Mouse (Mus musculus) thymus, postnatal 36 days (tissue): ENCODE results near the gene Etv5.
"Not testable (repeated sequence)": the region's sequence is repeated elsewhere in the genome, so short reads cannot be mapped to it uniquely, and the experiment has no call there.

ENCODE experiments used
- DNase-seq, 2 experiments: peaks; one replicate each; pipeline ENCODE4 v3.0.0; 2022; ENCODE audit warnings: mixed read lengths in 2 of 2

Etv5 gene

GRCm38 (mm10) chr16:22389146-22389911 lies 50.2 kb downstream of the Etv5 start:
- DNase-seq = no peak

GRCm38 (mm10) chr16:22387731-22388130 lies 51.8 kb downstream of the Etv5 start:
- peak; percentile 13 to 30 for DNase-seq

- DNase-seq = not testable (repeated sequence)
These were observed 57.5 kb downstream of the Etv5 start for GRCm38 (mm10) chr16:22382018-22382417.

GRCm38 (mm10) chr16:22380981-22381380 lies 58.5 kb downstream of the Etv5 start:
- DNase-seq = no peak

- no peak for DNase-seq
These were observed 59.5 kb downstream of the Etv5 start for GRCm38 (mm10) chr16:22379986-22380385.

- DNase-seq = no peak
These were observed 60.2 kb downstream of the Etv5 start for GRCm38 (mm10) chr16:22379342-22379741.

- no peak for DNase-seq
These were observed 61.8 kb downstream of the Etv5 start for GRCm38 (mm10) chr16:22377714-22378113.

- no peak for DNase-seq
These were observed 64.6 kb downstream of the Etv5 start for GRCm38 (mm10) chr16:22374898-22375297.

- no peak for DNase-seq
These were observed 66.8 kb downstream of the Etv5 start for GRCm38 (mm10) chr16:22372701-22373124.

- no peak for DNase-seq
These were observed 67.3 kb downstream of the Etv5 start for GRCm38 (mm10) chr16:22372225-22372624.

- DNase-seq = no peak
These were observed 72.4 kb downstream of the Etv5 start for GRCm38 (mm10) chr16:22367099-22367498.

- DNase-seq = no peak
These were observed 73.5 kb downstream of the Etv5 start for GRCm38 (mm10) chr16:22366040-22366439.

- no peak for DNase-seq
These were observed 73.9 kb downstream of the Etv5 start for GRCm38 (mm10) chr16:22365596-22365995.

GRCm38 (mm10) chr16:22358701-22359354 lies 80.7 kb downstream of the Etv5 start:
- DNase-seq = no peak

- DNase-seq = not testable (repeated sequence)
These were observed 85.3 kb downstream of the Etv5 start for GRCm38 (mm10) chr16:22354177-22354576.

- DNase-seq = no peak
These were observed 85.9 kb downstream of the Etv5 start for GRCm38 (mm10) chr16:22353639-22354038.

- no peak for DNase-seq
These were observed 88.3 kb downstream of the Etv5 start for GRCm38 (mm10) chr16:22351194-22351593.

GRCm38 (mm10) chr16:22349798-22350197 lies 89.7 kb downstream of the Etv5 start:
- DNase-seq = peak; percentile 7 to 24

- DNase-seq = no peak
These were observed 90.8 kb downstream of the Etv5 start for GRCm38 (mm10) chr16:22348478-22349270.

- DNase-seq = no peak
These were observed 91.5 kb downstream of the Etv5 start for GRCm38 (mm10) chr16:22348014-22348413.

GRCm38 (mm10) chr16:22341236-22341671 lies 98.3 kb downstream of the Etv5 start:
- no peak for DNase-seq

GRCm38 (mm10) chr16:22335781-22336180 lies 103.7 kb downstream of the Etv5 start:
- DNase-seq = no peak
